Mouse (Mus musculus) effector memory CD4-positive, alpha-beta T cell, adult 7 months (primary cell): ENCODE measurements around the gene Ubap2. TPM values are rescaled to one million over a fixed set of nuclear protein-coding genes. Genes with fewer than 3 reads are reported as not detected.

Source experiments
- polyA plus RNA-seq: library from polyadenylated mRNA; unstranded; fragments of 100-300 nt; shearing (Covaris generic); gene quantifications from one replicate; pipeline ENCODE4 v1.2.1, GENCODE M21; 2017

Ubap2 gene
- polyA plus RNA-seq = 64.7 TPM

GRCm38 (mm10) chr4:41274980-41275850 is at the start of gene Ubap2:
Gene Ubap2 (minus strand): TSS chr4:41275144.

GRCm38 (mm10) chr4:41314141-41315129 is 39.5 kb upstream of the Ubap2 start, which contains the start of gene Dcaf12:
Gene Dcaf12 (minus strand): TSS chr4:41314889.

Other genes with a start within 250 kb of the Ubap2 start
- gene Aqp7, start 227.0 kb downstream of the Ubap2 start, polyA plus RNA-seq = not detected
- 12.1 TPM for gene Aqp3, start 177.0 kb downstream of the Ubap2 start, polyA plus RNA-seq
- gene Nol6, start 150.7 kb downstream of the Ubap2 start, polyA plus RNA-seq = 34.6 TPM
- gene Ube2r2, start 139.4 kb downstream of the Ubap2 start, polyA plus RNA-seq = 56.6 TPM
- 66.8 TPM for gene Dcaf12, start 39.7 kb upstream of the Ubap2 start, polyA plus RNA-seq
- gene Ubap1, start 73.9 kb upstream of the Ubap2 start, polyA plus RNA-seq = 120 TPM
- gene Kif24, start 189.7 kb upstream of the Ubap2 start, polyA plus RNA-seq = 0.69 TPM
- gene Nudt2, start 190.0 kb upstream of the Ubap2 start, polyA plus RNA-seq = 5.1 TPM
- gene AI464131, start 227.9 kb upstream of the Ubap2 start, polyA plus RNA-seq = 0.48 TPM
- gene 1110017D15Rik, start 242.2 kb upstream of the Ubap2 start, polyA plus RNA-seq = not detected